Mouse (Mus musculus): ENCODE data around the gene Ppp2r2c.
A peak's percentile ranks its signal among the peaks of the same experiment; 100 is the strongest.
"Not testable (repeated sequence)": the region's sequence is repeated elsewhere in the genome, so short reads cannot be mapped to it uniquely, and the experiment has no call there.

Gene Ppp2r2c

DNA sequence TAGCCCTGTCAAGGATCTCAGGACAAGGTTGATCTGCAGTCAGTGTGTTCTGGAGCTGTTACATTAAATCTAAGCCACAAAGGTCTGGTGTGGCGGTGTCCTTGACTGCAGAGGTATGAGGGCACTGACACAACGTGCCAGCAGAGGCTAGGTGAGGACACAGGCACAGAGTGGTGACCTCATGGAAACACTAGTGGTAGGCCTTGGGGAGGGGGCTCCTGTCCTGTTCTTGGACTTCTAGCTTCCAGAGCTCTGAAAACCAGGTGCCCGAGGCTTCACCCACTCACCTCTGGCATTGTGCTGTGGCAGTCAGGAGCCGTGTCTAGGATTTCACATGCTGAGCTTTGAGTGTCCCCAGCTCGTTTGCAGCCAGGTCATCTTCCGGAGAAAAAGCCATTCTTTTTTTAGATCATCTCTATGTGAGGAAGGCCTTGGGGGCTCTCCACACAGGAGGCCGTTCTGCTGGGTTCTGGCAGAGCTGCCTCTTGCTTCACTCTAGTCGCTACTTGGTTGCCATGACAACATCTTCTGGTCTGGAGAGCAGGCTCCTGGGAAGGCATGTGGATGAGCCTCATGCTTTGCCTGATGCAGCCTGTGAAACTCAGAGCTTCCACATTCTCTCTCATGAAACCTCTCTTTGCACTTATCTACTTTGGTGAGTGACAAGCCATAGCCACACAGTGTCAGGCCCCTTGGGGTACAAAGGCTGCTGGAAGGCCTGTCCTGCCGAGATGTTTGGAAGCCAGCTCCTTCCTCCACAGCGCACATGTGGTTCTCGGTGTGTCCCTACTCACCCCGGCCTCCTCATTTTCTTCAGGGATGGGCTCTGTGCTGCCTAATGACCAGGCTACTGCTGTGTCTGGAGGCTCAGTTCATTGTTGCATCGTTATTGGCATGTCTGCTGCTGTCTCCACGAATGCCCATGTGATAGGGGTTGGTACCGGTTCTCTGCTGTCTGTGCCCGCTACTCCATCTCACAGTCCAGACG, 67.5 kb downstream of the Ppp2r2c start:
- DNase-seq, result peak; percentile 79

DNA sequence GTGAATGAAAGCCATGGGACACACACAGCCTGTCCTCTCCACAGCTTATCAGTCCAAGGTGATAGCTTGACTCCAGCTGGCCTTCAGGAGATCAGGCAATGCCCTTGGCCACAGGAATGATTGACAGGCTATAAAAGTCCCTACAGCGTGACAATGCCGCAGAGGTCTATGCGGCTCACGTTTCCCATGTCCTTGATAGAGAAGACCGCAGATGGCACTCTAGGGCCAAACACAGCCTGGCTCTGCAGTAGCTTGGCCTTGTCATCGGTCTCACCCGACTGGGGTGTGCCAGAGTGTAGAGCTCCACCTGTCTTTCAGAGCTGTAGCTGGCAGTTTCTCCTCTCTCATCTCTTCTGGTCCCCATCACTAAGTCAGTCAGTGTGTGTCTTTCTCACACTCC, 68.2 kb downstream of the Ppp2r2c start:
- DNase-seq, result no peak

DNA sequence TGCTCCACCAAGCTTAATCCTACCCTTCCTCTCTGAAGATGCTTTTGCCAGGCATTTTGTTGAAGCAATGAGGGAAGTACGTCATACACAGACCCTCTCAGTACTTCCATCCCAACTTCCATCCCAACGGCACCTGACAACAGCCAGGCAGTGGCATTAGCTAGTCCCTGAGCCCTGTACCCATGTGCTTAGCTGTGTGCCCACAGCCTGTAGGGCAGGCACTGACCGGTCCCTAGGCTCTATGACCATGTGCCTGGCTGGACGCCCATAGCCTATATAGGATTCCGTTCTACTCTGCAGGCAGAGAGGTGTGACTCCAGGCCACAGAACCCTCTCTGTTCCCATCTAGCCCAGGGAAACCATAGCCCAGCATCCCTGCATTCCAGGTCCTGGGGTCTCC, 69.7 kb downstream of the Ppp2r2c start:
- no peak for DNase-seq

DNA sequence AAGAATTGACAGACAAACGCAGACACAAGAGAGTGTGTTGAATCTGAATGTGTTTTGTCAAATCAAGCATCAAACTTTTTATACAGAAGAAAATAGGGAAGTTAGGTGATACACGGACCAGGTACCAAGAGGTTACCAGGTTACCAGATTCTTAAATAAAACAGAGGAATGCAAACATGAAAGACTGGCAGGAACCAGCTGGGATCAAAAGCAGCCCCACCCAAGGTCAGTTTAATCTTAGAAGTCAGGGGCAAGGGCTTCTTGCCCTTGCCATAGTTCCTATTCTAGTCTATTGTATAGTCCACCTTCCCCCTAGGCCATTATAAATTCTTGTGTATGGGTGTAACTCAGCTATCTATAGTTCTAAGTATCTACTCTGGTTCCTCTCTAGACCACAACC, 70.7 kb downstream of the Ppp2r2c start:
- DNase-seq, result not testable (repeated sequence)

DNA sequence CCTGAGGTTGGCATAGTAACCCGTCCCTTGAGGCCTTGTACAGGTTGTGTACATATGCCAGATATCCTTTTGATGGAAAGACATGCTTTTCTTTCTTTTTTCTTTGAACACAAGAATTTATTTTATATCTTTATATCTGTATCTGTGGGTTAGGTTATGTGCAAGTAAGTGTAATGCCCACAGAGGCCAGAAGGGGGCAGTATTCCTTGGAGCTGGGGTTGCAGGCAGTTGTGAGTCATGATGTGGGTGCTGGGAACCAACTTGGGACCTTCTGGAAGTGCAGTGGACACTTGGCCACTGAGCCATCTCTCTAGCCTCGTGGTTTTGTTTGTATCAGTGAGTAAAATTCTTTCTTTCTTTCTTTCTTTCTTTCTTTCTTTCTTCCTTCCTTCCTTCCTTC, 74.1 kb downstream of the Ppp2r2c start:
- no peak for DNase-seq

DNA sequence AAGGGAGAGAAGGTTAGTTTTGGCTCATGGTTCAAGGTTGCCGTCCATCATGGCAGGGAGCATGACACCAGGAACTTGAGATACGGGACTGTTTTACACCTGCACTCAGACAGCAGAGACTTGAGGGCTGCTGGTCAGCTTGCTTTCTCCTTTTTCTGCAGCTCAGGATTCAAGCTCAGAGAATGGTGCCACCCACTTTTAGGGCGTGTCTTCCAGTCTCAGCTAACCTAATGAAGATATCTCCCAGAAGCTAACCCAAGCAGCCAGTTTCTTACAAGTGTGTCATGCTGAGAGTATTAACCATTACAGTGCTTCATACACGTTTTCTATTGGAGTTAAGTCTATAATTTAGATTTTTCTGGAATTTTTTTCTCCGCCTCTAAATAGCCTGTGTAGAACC, 76.2 kb downstream of the Ppp2r2c start:
- DNase-seq, result no peak

DNA sequence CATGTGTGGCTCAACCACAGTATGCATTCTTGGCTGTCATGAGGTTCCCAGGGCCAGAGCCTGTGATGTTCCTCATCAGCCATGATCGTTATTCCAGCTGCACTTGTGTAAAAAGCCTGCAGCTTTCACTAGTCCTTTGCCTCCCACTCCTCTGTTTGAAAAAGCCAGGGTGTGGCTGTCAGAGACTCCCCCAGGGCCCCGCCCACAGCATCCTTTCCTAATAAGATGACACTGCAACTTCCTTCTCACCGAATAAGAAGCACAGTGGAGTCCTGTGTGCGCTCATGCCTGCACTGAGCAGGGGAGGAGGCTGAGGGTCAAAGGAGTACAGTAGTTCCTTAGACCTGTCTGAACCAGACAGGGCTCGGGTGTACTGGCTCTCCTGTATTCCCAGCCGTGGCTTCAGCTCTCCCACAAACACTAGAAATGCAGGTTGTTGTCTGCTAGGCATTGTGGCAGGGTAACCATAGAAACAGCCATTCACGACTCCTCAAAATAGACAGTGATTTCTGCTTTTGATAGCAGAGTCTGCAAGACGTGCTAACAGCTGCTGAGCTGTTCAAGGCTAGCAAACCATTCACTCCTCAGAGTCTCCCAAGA, 76.9 kb downstream of the Ppp2r2c start:
- peak; percentile 27 for DNase-seq

DNA sequence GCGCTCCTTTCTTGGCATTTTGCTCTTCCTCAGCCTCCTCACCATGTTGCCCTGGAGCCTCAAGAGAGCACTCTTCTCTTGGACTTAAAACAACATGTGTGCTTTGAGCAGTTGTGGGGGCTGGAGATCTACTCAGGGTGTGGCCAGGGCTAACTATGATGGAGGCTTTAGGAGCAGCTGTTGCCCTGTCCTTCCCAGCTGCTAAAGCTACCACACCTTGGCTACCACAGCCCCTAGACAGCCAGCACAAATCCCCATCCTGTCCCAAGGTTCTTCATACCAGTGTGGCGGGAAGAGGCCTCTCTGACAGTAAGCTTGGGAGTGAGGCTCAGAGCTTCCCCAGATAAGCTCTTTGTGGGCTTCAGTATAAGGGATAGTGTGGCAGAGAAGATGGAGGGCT, 77.4 kb downstream of the Ppp2r2c start:
- DNase-seq, result no peak

DNA sequence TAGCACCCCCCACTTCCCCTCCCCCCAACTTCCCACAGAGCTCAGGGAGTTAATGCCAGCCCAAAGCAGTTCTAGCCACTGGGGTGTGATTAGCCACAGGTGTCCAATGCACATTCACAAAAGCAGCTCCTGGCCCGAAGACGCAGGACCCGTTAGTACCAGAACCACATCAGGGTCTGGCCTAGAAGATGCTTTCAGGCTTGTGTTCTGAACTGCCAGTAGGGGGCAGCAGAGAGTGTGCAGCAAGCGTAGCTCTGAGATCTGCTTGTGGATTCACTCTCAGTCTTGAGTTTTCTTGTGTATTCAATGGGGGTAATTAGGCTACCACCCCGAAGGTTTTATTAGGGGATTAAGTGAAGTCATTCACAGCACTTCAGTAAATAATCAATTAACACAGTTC, 78.1 kb downstream of the Ppp2r2c start:
- peak; percentile 81 for DNase-seq

DNA sequence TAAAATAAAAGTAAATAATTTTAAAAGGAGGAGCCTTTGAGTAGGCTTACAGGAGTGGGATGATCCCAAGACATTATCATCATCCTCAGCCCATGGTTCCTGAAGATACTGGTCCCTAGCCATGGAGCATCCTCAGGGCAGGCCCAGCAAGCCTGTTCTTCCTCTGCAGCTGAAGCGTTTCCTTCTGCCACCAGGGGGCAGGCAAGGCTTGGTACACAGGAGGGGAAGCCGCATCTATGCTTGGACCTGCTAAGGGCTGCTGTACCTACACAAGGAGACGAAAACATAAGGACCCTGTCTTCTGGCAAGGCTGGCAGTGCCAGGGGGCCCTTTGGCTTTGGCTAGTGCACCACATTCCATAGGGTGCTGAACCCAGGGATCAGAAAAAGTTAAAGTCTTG, 80.5 kb downstream of the Ppp2r2c start:
- DNase-seq, result peak; percentile 80

DNA sequence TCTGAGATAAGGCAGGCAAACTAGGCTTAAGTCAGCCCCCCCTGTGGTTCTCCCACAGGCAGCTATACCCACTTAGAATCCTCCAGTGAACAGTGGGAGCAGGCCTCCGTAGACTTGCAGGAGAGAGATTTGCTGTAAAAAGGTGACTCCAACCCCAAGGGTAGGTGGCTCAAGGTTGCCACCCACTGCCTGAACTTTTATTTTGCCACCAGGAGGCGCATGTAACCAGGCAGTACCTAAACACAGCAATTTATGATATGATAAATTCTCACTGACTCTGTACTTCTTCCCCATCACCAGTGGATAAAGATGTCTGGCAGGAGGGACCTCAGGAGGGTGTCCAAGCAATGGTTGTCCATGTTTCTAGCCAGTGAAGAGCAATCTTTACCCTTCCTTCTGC, 82.6 kb downstream of the Ppp2r2c start:
- peak; percentile 32 for DNase-seq

DNA sequence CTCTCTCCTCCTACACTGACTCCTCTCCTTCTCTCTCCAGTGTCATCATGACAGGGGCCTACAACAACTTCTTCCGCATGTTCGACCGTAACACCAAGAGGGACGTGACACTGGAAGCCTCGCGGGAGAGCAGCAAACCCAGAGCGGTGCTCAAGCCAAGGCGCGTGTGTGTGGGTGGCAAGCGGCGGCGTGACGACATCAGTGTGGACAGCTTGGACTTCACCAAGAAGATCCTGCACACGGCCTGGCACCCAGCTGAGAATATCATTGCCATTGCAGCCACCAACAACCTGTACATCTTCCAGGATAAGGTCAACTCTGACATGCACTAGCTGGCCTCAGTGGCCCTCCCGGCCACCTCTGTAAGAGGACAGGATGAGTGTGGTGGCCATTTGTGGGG, 84.0 kb downstream of the Ppp2r2c start:
- peak; percentile 28 for DNase-seq

DNA sequence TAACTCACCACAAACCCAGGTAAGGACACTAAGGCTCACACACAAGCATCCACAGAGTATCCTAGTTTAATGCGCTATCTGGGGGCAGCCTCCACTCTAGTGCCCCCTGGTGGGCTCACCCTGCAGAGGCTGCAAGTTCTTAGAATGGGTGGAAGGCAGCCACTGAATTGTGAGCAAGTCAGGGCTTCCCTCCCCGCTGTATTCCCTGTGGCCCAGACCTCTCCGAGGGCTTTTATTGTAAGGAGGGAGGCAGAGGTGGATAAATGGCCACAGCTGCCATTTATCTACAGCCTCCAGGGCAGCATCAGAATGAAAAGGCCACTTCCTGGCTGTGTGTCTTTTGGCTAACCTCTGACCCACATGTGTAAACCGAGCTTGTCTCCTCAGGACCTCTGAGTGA, 87.1 kb downstream of the Ppp2r2c start:
- peak; percentile 45 for DNase-seq

DNA sequence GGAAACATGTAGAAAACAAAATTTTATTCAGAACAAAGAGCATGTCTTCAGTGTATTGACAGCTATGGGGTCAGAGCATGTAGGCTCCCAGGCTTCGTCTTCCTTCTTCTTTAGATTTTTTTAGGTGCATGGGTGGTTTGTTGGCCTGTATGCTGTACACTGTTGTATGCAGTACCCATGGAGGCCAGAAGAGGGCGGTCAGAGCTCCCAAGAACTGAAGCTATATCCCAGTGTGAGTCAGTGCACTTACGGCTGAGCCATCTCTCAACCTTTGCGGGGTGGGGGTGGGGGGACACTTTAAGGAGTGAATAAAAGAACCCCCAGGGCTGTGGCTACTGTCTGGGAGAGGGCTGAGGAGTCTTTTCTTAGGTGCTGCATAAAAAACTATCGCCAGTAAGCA, 90.5 kb downstream of the Ppp2r2c start:
- DNase-seq, result peak; percentile 81

DNA sequence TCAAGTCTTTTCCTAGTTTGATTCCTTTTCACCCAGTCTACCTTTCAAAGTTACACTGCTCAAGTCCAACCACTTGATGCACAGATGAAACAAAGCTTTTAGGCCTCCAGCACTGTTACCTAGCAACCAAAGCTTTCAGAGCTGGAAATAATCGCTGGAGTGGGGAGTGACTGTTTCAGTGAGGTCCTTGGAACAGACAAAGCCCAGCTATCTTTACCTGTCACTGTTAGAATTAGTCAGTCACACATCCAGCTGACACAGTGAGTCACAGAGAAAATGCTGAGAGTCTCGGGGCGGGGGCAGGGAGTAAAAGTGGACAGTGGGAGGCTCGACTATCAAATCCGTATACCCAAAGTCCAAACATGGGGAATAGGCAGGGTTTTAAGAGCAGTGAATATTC, 92.2 kb downstream of the Ppp2r2c start:
- DNase-seq, result peak; percentile 84

DNA sequence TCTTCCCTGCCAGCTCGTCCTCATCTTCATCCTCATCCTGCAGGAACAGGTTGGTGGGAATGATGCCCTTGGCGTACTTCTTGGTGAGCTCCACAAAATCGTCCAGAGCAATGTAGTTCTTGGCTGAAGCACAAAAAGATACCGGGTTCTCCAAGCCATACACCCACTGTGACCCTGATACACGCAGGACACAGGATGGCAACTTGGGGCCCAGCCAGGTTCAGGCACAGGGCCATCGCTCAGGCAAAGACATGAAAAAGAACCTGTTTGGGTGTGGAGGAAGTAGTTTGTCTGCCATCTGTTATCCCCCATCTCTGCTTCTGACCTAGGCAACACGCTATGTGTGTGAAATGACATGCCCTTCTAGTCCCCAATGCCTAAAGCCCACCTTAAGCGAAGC, 103.3 kb downstream of the Ppp2r2c start:
- no peak for DNase-seq

DNA sequence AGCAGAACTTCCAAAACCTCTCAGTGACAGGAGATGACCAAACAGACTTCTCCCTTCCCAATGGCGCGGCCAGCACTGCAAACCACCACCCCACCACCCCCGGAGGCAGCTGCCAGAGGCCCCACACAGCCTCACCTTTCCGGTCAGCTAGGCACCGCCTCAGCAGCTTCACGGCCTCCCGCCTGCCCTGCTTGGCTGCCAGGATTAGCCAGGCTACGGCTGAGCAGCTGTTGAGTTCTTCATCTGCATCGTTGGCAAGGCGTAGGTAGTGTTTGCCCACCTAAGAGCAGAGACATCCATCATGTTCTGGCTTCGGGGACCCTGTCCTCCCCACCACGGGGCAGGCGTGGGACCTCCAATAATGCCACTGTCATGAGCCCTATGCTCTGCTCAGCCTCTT, 107.0 kb downstream of the Ppp2r2c start:
- no peak for DNase-seq

DNA sequence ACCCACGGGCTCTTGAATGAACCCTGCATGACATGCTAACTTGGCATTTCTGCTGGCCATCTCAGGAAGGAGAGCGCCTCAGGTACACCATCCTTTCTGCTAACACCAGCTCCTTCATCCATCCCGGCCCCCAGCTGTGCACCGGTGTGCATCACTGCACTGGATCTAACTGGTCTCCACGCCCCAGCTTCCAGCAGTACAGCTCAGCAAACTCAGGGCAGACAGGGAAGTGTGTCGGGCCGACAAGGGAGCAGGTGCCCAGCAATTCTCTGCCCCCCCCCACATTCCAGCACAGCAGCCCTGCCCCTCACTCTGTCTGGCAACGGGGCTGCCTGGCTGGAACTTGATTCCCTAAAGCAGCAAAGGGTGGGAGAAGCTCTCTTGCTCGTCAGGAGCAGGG, 109.5 kb downstream of the Ppp2r2c start:
- DNase-seq, result no peak

DNA sequence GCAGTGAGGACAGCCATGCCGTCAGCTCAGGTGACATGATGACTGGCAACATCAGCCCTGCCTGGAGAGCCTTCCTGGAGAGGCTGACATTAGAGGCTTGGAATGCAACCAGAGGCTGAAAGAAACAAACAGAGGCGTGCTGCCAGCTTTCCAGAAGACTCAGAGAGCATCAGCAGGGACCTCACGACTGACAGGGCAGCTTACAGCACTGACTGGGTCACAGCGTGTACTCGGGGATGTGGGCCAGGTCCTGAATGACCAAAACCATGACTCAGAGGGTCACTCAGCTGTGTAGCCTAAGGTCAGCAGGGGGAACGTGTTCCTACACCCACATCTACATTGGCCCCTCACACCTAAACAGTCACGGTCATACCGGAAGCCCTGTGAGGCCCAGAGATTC, 110.7 kb downstream of the Ppp2r2c start:
- DNase-seq, result no peak

DNA sequence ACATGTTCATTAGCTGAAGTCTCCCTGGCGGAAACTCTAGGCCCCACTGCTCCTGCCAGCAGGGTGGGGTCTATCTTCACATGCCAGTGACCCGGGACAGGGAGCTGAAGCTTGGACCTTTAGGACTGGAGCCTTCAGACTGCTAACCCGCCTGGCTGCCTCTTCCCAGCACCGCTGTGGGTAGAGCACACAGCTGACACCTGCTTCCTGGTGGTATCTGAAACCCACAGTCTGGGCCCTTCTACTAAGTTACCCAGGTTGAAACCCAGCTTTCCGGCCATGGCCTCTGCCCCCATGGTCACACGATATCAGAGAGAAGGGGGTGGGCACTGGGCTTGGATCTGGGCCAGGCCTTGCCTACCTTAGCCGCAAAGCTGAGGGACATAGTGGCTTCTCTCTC, 111.3 kb downstream of the Ppp2r2c start:
- no peak for DNase-seq

DNA sequence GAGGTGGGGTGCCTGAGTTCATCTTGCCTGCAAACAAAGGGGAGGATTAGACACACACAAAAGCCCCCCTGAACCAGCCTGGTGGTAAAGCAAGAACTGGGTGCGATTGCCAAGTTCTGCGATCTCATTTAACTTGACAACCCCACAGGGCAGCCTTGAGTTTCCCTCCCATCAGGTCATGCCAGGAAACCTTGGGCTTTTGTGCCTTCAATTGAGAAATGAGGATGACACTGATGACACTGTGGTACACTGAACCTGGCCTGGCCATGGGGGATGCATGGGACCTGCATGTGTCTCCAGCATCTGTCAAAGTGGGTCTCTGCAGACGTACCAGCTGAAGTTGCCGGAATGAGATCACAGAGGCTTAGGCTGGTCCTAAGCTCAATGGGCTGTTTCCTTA, 114.0 kb downstream of the Ppp2r2c start:
- peak; percentile 56 for DNase-seq

DNA sequence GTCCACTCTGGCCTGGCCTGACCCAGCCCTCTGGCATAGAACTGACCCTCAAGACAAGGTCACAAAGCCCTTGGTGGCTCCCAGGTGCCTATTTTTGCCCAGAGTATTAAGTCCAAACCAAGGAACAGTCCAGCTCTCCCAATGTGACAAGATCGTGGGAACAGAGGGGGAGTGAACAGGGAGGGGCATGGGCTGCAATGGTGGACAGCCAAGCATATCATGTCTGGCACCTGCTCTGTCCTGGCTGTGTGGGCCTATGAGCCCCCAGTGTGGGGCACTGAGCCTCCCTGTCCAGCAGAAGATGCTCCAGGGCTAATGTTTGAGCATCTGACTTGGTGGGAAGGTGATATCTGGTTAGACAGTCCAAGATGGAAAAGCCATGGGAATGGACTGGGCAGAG, 118.3 kb downstream of the Ppp2r2c start:
- no peak for DNase-seq

DNA sequence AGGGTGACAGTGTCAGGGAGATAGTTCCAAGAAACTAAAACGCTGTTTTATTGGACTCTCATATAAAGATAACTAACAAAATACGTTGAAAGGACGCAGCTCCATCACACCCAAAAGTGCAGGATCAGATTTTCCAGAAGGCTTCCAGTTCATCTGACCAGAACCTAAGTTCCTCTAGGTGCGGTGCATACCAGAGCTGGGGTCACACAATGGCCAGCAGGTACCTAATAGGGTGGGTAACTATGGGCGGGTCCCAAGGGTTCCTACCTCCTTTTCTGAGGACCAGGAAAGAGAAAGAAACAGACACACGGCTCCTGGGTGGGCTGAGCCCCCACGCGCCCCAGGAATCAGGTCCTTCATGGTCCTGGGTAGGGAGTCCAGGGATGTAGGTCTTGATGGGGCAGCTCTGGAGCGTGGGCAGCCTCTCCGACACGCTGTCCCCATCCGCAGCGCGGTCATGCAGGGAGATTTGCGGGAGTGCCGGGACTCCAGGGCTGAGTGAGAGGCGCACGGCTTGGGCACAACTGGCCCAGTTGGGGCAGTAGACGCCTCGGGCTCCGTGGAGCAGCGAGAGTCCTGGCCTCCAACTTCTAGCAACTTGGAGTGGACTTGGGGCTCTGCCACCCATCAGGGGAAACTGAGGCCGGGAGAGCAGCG, 119.9 kb downstream of the Ppp2r2c start:
- DNase-seq, result no peak

All from retina, postnatal 1 day (tissue).